Mouse (Mus musculus) layer of hippocampus, adult 18-20 months (tissue): ENCODE data around the gene Tdpoz2. TPM values are rescaled to one million over a fixed set of nuclear protein-coding genes. Genes with fewer than 3 reads are reported as not detected.
A peak's percentile ranks its signal among the peaks of the same experiment; 100 is the strongest.
"Not testable (repeated sequence)": the region's sequence is repeated elsewhere in the genome, so short reads cannot be mapped to it uniquely, and the experiment has no call there.

ENCODE experiments used
- DNase-seq, 2 experiments: peaks; one replicate each; pipeline ENCODE4 v3.0.0; 2022; ENCODE audit warnings: low spot score in 2 of 2
- long read RNA-seq: library from polyadenylated mRNA; stranded (forward); transcript quantifications from one replicate; pipeline ENCODE4 v2.0.0, GENCODE M21; 2021
- total RNA-seq, 2 experiments: library from RNA; stranded (reverse); gene quantifications; 2 replicates each; pipeline ENCODE4 v1.2.3; 2021

The Tdpoz2 gene
- total RNA-seq = not detected
- long read RNA-seq = 0 reads

DNA sequence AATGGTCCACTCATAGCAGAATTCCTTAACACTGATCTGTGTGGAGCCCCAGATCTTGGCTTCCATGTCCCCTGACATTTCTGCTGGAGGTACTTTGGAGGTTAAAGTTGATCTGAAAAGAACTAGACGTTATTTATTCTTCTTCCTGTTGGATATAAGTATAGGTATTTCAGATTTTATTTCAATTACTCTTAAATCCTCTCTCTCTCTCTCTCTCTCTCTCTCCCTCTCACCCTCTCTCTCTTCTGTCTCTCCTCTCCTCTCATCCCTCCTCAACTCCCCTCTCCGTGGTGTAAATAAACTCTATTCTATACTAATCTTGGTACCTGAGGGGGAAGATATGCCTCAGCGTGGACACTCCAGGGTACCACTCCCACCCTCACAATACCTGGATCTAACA lies at the start of gene Tdpoz2:
TSS of gene Tdpoz2 (minus strand) at position 101 of the 400 bp plus-strand sequence.
- DNase-seq = no peak

DNA sequence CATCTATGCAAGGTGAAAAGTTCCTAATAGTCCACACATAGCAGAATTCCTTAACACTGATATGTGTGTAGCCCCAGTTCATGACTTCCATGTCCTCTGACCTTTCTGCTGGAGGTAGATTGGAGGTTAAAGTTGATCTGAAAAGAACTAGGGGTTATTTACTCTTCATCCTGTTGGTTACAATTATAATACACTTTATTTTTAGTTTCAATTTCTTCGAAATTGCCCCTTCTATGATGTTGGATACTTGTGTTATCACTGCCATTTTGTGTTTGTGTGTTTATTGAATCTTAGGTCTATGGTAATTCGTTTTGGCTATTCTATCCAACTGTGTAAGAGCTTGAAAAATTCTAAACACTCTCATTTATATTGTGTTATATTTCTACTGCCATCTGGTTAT lies 40.5 kb upstream of the Tdpoz2 start, which contains the start of gene Gm37596:
TSS of gene Gm37596 (minus strand) at position 101 of the 400 bp plus-strand sequence.
- DNase-seq = not testable (repeated sequence)

DNA sequence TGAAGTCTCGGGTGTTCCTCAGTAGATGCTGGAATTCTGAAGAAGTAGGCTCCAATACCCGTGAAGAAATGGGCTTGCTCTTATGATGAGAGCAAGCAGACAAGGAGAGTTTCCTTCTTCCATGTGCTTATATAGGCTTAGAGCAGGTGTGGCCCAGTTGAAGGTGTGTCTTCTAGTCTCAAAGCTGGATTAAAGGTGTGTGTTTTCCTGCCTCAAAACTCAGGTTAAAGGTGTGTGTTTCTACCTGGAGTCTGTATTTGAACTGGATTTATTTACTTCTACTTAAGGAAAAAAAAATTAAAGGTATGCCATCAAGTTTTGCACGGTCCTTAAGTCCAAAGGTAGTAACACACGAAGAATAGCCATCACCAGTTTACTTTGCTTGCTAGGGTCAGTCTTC lies 23.7 kb upstream of the Tdpoz2 start, which contains the start of gene Tdpoz1:
TSS of gene Tdpoz1 (minus strand) at position 101 of the 400 bp plus-strand sequence.
- not testable (repeated sequence) for DNase-seq

DNA sequence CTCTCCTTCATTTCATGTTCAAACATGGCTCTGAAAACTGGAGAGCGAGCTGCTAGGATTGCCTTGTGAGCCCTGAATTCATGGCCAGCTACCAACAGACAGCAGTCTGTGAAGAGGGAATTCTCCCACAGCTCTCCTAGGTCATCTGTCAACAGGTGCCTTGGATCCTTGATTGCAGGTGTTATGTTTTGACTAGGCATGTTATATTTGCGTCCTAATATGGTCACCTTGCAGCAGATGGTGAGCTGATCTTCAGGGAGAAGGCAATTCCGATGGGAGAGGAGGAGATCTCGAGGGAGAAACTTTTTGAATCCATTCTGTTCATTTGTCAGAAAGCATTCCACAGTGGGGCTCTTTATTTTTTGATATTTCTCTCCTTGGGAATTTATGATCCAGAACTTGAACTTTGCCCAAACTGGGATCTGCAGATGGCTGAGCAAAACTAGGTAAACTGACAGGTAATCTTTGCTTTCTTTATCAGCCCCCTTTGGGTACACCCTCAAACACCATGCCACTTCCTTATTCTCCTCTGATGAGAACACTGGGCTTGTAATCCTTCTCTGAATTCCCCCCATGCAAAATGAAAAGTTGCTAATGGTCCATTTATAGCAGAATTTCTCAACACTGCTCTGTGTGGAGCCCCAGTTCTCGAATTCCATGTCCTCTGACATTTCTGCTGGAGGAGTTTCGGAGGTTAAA lies 18.5 kb upstream of the Tdpoz2 start:
- not testable (repeated sequence) for DNase-seq

DNA sequence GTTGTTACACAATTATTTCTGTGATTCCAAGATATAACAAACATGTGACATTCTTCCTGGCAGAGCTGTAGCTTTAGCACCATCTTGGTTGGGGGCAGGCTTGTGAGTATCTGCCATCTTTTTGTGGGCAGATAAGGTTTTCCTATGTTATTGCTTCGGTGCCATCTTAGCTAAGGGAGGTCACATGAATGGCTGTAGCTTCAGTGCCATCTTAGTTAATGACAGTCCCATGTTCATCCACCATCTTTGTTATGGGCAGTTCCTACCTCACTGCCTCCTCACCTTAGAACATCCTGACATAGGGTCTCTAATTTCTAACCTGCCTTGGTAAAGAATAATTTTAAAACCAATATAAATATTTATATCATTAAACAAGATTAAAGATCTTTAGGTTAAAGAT lies 1.8 kb upstream of the Tdpoz2 start:
- no peak for DNase-seq

DNA sequence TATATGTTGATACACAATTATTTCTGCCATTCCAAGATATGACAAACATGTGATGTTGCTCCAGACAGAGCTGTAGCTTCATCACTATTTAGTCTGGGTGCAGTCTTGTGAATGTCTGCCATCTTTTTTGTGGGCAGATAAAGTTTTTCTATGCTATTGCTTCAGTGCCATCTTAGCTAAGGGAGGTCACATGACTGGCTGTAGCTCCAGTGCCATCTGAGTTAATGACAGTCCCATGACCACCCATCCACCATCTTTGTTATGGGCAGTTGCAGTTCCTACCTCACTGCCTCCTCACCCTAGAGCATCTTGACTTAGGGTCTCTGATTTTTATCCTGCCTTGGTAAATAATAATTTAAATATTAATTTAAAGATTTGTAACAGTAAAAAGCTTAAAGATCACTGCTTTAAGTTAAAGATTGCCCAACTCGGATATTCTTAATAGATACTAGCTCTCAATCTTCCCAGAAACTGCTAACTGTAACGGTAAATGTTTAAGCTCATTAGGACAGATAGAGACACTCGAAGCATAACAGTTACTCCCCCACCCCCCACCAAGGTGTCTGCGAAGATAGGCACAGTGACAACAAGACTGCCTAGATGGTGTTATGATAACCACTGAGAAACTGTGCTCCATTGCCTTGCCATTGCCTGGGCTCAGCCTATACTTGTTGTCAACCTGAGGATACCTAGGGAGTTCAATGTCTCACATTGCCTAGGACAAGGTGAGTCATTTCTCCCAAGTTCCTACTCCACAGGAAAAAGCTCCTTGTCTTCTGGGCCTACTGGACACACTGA lies 21.4 kb downstream of the Tdpoz2 start:
- not testable (repeated sequence) for DNase-seq

DNA sequence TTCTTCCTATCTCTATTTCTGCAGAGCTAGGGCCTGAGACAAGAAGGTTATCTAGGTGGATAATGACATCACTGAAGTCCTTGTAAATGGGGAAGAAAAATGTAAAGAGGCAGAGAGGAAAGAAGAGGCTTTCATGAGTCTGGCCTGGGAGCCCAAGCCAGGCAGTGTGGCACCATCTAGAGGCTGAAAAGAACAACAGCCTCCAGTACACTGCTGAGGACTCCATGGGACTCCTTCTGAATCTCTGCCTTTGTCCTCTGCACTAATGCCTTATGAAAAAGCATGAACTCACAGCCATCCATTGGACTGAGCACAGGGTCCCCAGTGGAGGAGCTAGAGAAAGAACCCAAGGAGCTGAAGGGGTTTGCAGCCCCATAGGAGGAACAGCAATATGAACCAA lies 43.5 kb downstream of the Tdpoz2 start:
- peak in 1 of 2 experiments; percentile 43 for DNase-seq

DNA sequence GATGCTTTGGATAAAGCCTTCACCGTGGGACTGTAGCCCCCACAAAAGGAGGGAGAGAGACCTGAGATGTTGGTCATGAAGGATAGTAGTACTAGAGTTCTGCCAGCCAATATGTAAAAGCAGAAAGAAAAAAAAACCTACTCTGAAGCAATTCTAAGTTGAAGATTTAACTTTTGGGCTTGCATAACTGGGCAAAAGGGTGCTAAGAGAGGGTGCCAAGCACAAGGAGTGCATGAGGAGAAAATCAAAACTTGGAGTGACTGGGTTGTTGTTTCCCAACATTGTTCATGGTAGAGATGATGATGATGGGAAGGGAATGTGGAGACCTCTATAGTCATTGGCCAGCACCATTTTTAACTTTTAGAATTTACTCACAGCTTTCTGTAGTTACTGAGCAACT lies 50.6 kb downstream of the Tdpoz2 start:
- DNase-seq = no peak

Other genes with a start within 250 kb of the Tdpoz2 start
- gene Tchh, start 210.4 kb downstream of the Tdpoz2 start, total RNA-seq = 1 to 10 TPM; 1.8 to 2.1 TPM
- gene Tchhl1, start 183.9 kb downstream of the Tdpoz2 start, total RNA-seq = not detected
- gene S100a11, start 132.2 kb downstream of the Tdpoz2 start, total RNA-seq = 1 to 10 TPM; 7.1 to 8.3 TPM
- gene S100a10, start 97.6 kb downstream of the Tdpoz2 start, total RNA-seq = 10 to 100 TPM; 21.4 to 23.5 TPM
- gene Tdpoz1, start 23.6 kb upstream of the Tdpoz2 start, total RNA-seq = not detected
- gene Gm37596, start 40.4 kb upstream of the Tdpoz2 start, total RNA-seq = not detected
- gene Gm5773, start 120.3 kb upstream of the Tdpoz2 start, total RNA-seq = not detected
- not detected for gene Tdpoz4, start 143.7 kb upstream of the Tdpoz2 start, total RNA-seq
- not detected for gene Tdpoz3, start 173.3 kb upstream of the Tdpoz2 start, total RNA-seq